Mouse (Mus musculus) bone marrow macrophage, adult 2 months (primary cell): Measurements from ENCODE around the gene Msln.

ENCODE experiments used
- CTCF ChIP-seq: IDR thresholded peaks from 2 replicates; pipeline ENCODE4 v1.5.1; 2012; ENCODE audit warnings: low read depth, mild to moderate bottlenecking, low read length, moderate library complexity
- POLR2A ChIP-seq: IDR thresholded peaks from 2 replicates; pipeline ENCODE4 v1.6.1; 2012; ENCODE audit warnings: mild to moderate bottlenecking, low read depth, low read length, borderline replicate concordance

DNA sequence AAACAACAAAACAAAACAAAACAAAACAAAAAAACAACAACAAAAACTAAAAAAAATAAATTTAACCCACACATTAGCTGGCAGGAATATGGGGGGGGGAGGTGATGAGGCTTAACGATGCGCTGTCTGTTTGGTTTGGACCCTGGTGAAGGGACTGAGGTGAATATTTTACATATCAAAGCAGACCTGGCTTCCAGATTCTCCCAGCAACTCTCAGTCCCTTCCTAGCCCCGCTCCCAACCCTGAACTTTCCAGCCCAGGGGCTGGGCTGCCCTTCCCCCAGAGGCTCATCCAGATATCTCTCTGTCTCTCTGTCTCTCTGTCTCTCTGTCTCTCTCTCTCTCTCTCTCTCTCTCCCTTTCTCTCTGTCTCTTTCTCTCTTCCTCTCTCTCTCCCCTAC is 8.4 kb upstream of the Msln start:
- TF ChIP-seq CTCF (no peak), POLR2A (no peak)
